Mouse (Mus musculus): ENCODE measurements around the gene Slpi. TPM values are rescaled to one million over a fixed set of nuclear protein-coding genes. Genes with fewer than 3 reads are reported as not detected.
A peak's percentile ranks its signal among the peaks of the same experiment; 100 is the strongest.

The Slpi gene
- total and polyA plus RNA-seq, 2 experiments = 1.4 to 4.5 TPM

DNA sequence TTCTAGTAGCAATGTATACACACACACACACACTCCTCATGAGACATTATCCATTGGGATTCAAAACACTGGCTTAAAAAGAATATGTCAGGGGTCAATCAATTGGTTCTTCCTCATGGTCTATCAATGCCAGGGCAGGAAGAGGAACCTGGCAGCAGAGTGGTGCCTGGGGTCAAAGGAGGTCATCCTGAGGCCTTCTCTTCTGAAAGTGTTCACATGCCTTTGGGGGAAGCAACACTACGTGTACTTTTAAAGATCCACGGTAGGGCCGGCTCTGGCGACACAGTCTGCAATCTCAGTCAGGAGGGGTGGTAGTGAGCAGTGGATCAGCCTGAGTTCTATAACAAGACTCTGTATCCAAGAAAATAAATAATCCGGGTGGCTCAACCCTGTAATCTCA is 29.2 kb downstream of the Slpi start:
- Histone ChIP-seq H3K9ac (ENCODE audit: low read depth, low read length) (no peak overlapping the region), H3K36me3 (ENCODE audit: control insufficient read depth, insufficient read depth, low read length) (no peaks in the 10 kb centered on the region), H3K27ac (replicated peaks; ENCODE audit: insufficient read depth, low read depth, low read length) (no peak overlapping the region), H3K4me1 (ENCODE audit: control insufficient read depth, insufficient read depth, low read length) (peaks cover 11% of the 10 kb centered on the region; the same call in 1 of the 2 replicates), H3K79me2 (ENCODE audit: control insufficient read depth, insufficient read depth, low read length) (peaks cover 3% of the 10 kb centered on the region; the same call in 1 of the 2 replicates), H3K4me3 (ENCODE audit: insufficient read depth, low read depth, low read length) (no peak overlapping the region), H3K27me3 (ENCODE audit: control insufficient read depth, insufficient read depth, low read length) (no peaks in the 10 kb centered on the region)
- 65% methylated on average over 5 of the region's 5 CpGs for WGBS
- TF ChIP-seq CTCF (IDR thresholded peaks at IDR 0.05; ENCODE audit: low read depth, low read length) (no peak), POLR2A (IDR thresholded peaks at IDR 0.05; ENCODE audit: extremely low read depth, insufficient read depth, low read length) (no peak)
- DNase-seq (ENCODE audit: extremely low read depth, low read depth, low spot score) = peak; percentile 9

DNA sequence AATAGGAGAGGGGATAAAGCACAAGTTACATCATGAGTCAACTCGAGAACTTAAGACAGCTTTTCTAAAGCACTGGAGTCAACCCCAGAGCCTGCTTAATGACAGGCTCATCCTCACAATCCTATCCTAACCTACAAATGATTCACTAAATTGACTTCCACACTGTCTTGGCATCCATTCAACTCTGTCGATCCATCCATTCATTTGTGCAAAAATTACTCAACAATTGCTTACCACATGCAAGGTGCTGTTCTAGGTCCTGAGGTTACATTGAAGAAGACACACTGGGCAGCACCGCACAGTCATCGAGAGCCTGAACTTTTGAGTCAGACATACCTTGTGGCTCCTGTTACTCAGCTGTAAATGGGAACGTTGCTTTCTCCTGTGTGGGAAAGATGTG is 29.9 kb downstream of the Slpi start:
- Histone ChIP-seq H3K4me1 (ENCODE audit: control insufficient read depth, insufficient read depth, low read length) (peaks cover 11% of the 10 kb centered on the region; the same call in 1 of the 2 replicates), H3K36me3 (ENCODE audit: control insufficient read depth, insufficient read depth, low read length) (no peaks in the 10 kb centered on the region), H3K79me2 (ENCODE audit: control insufficient read depth, insufficient read depth, low read length) (no peaks in the 10 kb centered on the region; the same call in 1 of the 2 replicates), H3K9ac (ENCODE audit: low read depth, low read length) (no peak overlapping the region), H3K27ac (replicated peaks; ENCODE audit: insufficient read depth, low read depth, low read length) (no peak overlapping the region), H3K4me3 (ENCODE audit: insufficient read depth, low read depth, low read length) (no peak overlapping the region), H3K27me3 (ENCODE audit: control insufficient read depth, insufficient read depth, low read length) (no peaks in the 10 kb centered on the region)
- TF ChIP-seq POLR2A (IDR thresholded peaks at IDR 0.05; ENCODE audit: extremely low read depth, insufficient read depth, low read length) (no peak), CTCF (IDR thresholded peaks at IDR 0.05; ENCODE audit: low read depth, low read length) (no peak)
- DNase-seq (ENCODE audit: extremely low read depth, low read depth, low spot score) = peak; percentile 24
- WGBS = 61% methylated on average over 5 of the region's 5 CpGs

DNA sequence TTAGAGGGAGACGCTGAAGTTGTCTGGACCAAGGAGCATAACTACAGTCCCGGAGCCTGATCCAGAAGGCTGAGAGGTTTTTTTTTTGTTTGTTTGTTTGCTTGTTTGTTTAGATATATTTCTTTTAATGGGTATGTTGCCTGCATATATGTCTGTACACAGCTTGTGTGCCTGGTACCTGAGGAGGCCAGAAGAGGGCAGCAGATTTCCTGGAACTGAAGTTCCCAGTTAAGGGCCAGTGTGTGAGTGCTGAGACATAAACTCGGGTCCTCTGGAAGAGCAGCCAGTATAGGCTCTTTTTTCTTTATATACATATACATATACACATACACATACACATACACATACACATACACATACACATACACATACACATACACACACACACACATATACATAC is 30.5 kb downstream of the Slpi start:
- DNase-seq (ENCODE audit: extremely low read depth, low read depth, low spot score) = no peak
- peak; percentile 10; the same call in 1 of the 2 replicates for TF ChIP-seq CTCF (IDR thresholded peaks at IDR 0.05; ENCODE audit: low read depth, low read length)
- TF ChIP-seq POLR2A (IDR thresholded peaks at IDR 0.05; ENCODE audit: extremely low read depth, insufficient read depth, low read length) = no peak
- no peak overlapping the region for H3K9ac ChIP-seq (ENCODE audit: low read depth, low read length)
- no peaks in the 10 kb centered on the region for H3K79me2 ChIP-seq (ENCODE audit: control insufficient read depth, insufficient read depth, low read length)
- no peaks in the 10 kb centered on the region for H3K27me3 ChIP-seq (ENCODE audit: control insufficient read depth, insufficient read depth, low read length)
- H3K27ac ChIP-seq (replicated peaks; ENCODE audit: insufficient read depth, low read depth, low read length) = no peak overlapping the region
- peaks cover 11% of the 10 kb centered on the region; the same call in 1 of the 2 replicates for H3K4me1 ChIP-seq (ENCODE audit: control insufficient read depth, insufficient read depth, low read length)
- 78% methylated on average over 3 of the region's 3 CpGs for WGBS
- no peaks in the 10 kb centered on the region for H3K36me3 ChIP-seq (ENCODE audit: control insufficient read depth, insufficient read depth, low read length)
- no peak overlapping the region for H3K4me3 ChIP-seq (ENCODE audit: insufficient read depth, low read depth, low read length)

DNA sequence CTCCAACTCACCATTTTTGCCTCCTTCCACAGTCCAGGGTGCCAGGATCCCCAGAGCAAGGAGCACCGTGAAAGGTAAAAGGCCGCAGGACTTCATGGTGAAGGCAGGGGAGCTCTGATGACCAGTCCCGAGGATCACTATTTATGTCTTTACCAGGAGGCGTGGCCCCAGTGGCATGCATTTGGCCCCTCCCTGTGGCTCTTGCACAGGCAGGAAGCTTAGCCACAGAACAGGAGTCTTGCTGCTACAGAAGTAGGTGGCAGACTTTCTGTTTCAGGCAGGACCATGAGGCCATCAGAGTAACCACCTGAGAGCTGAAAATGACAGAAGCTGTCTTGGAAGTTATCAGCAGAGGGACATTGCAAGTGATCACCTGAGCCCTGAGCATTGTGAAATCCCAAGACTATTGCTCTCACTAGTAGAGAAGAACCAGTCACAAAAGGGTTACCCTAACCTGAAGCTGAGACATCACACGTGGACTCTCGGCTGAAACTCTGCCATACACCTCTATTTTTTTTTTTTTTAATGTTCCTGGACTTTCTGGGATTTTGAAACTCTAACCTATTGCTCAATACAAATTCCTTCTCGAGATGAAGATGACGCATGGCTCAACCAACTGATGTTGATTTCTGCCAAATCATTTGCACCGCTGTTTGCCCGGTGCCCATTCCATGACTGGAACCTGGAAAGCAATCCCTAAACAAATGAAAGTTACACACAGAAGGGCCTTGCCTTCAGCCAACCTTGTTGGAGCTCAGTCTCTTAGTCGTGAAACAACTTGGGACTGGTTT is 32.5 kb downstream of the Slpi start:
- H3K36me3 ChIP-seq (ENCODE audit: control insufficient read depth, insufficient read depth, low read length) = no peaks in the 10 kb centered on the region
- 33% methylated on average over 11 of the region's 11 CpGs for WGBS

DNA sequence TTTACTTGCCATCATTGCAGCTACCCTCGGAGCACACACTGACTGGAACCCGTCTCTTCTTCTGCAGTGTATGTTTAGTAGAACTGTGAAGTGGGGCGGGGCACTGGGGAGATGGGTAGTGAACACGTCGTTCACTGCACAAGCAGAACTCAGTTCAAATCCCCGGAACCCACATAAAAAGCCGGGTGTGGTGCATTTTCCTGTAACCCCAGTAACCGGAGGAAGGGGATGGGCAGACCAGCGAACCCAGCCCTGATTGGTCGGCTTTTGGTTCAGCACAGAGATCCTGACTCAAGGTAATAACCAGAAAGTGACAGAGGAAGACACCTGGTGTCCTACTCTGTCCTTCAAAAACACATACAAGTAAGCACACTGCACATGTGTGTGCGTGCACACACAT is 35.5 kb downstream of the Slpi start:
- H3K27me3 ChIP-seq (ENCODE audit: control insufficient read depth, insufficient read depth, low read length) = no peaks in the 10 kb centered on the region
- TF ChIP-seq POLR2A (IDR thresholded peaks at IDR 0.05; ENCODE audit: extremely low read depth, insufficient read depth, low read length) = no peak
- TF ChIP-seq CTCF (IDR thresholded peaks at IDR 0.05; ENCODE audit: low read depth, low read length) = no peak
- H3K27ac ChIP-seq (replicated peaks; ENCODE audit: insufficient read depth, low read depth, low read length) = no peak overlapping the region
- 87% methylated on average over 11 of the region's 11 CpGs for WGBS
- H3K4me1 ChIP-seq (ENCODE audit: control insufficient read depth, insufficient read depth, low read length) = peaks cover 8% of the 10 kb centered on the region; the same call in 1 of the 2 replicates
- H3K9ac ChIP-seq (ENCODE audit: low read depth, low read length) = no peak overlapping the region
- no peak for DNase-seq (ENCODE audit: extremely low read depth, low read depth, low spot score)
- H3K79me2 ChIP-seq (ENCODE audit: control insufficient read depth, insufficient read depth, low read length) = no peaks in the 10 kb centered on the region
- H3K4me3 ChIP-seq (ENCODE audit: insufficient read depth, low read depth, low read length) = no peak overlapping the region
- H3K36me3 ChIP-seq (ENCODE audit: control insufficient read depth, insufficient read depth, low read length) = no peaks in the 10 kb centered on the region

More for the DNA sequence above, 32.5 kb downstream of the Slpi start:
- H3K4me3 ChIP-seq (ENCODE audit: insufficient read depth, low read depth, low read length) = no peak overlapping the region
- DNase-seq (ENCODE audit: extremely low read depth, low read depth, low spot score) = peak; percentile 89
- H3K27me3 ChIP-seq (ENCODE audit: control insufficient read depth, insufficient read depth, low read length) = no peaks in the 10 kb centered on the region
- no peak overlapping the region for H3K27ac ChIP-seq (replicated peaks; ENCODE audit: insufficient read depth, low read depth, low read length)
- no peak for TF ChIP-seq POLR2A (IDR thresholded peaks at IDR 0.05; ENCODE audit: extremely low read depth, insufficient read depth, low read length)
- no peak for TF ChIP-seq CTCF (IDR thresholded peaks at IDR 0.05; ENCODE audit: low read depth, low read length)
- H3K9ac ChIP-seq (ENCODE audit: low read depth, low read length) = no peak overlapping the region
- no peaks in the 10 kb centered on the region for H3K79me2 ChIP-seq (ENCODE audit: control insufficient read depth, insufficient read depth, low read length)
- peaks cover 11% of the 10 kb centered on the region; the same call in 1 of the 2 replicates for H3K4me1 ChIP-seq (ENCODE audit: control insufficient read depth, insufficient read depth, low read length)

DNA sequence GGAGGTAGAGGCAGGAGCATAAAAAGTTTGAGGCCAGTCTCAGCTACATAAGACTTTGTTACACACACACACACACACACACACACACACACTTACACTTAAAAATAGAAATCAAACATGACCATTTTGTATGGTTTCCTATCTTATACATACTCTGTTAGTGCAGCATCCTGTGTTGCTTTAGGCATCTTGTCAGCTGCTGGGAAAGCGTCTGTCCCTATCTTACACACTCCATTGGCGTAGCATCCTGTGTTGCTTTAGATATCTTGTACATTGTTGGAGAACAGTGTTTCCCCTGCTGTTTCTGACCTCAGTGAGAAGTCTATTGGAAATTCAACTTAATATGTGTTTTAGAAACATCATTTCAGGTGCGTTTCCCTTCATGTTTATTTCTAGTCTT is 36.2 kb downstream of the Slpi start:
- WGBS = 78% methylated on average over 3 of the region's 3 CpGs
- H3K4me3 ChIP-seq (ENCODE audit: insufficient read depth, low read depth, low read length) = no peak overlapping the region
- TF ChIP-seq POLR2A (IDR thresholded peaks at IDR 0.05; ENCODE audit: extremely low read depth, insufficient read depth, low read length) (no peak), CTCF (IDR thresholded peaks at IDR 0.05; ENCODE audit: low read depth, low read length) (no peak)
- no peak overlapping the region for H3K9ac ChIP-seq (ENCODE audit: low read depth, low read length)
- H3K27me3 ChIP-seq (ENCODE audit: control insufficient read depth, insufficient read depth, low read length) = no peaks in the 10 kb centered on the region
- no peaks in the 10 kb centered on the region for H3K36me3 ChIP-seq (ENCODE audit: control insufficient read depth, insufficient read depth, low read length)
- no peaks in the 10 kb centered on the region for H3K79me2 ChIP-seq (ENCODE audit: control insufficient read depth, insufficient read depth, low read length)
- H3K4me1 ChIP-seq (ENCODE audit: control insufficient read depth, insufficient read depth, low read length) = peaks cover 8% of the 10 kb centered on the region; the same call in 1 of the 2 replicates
- no peak overlapping the region for H3K27ac ChIP-seq (replicated peaks; ENCODE audit: insufficient read depth, low read depth, low read length)
- no peak for DNase-seq (ENCODE audit: extremely low read depth, low read depth, low spot score)

Data from liver, adult 2 months (tissue).